Mouse (Mus musculus): ENCODE data around the gene Gnl1.
"Not testable (repeated sequence)": the region's sequence is repeated elsewhere in the genome, so short reads cannot be mapped to it uniquely, and the experiment has no call there.

Gnl1 gene

DNA sequence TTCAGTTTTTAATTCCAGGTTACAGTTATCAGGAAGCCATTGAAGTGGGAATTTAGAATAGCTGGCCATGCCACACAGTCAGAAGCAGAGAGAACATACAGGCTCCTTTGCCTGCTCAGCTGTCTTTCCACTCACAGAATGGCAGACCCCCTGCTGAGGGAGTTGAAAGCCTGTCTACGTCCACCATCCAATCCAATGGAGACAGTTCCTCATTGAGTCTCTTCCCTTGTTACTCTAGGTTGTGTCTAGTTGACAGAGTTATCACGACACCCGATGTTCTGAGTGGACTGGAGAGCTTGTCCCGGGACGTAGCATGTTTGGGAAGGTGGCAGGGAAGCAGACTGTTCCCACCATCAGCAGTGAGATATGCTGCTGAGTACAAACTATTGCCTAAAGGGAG lies 45.5 kb downstream of the Gnl1 start:
- DNase-seq (ENCODE audit: low read depth) = no peak

DNA sequence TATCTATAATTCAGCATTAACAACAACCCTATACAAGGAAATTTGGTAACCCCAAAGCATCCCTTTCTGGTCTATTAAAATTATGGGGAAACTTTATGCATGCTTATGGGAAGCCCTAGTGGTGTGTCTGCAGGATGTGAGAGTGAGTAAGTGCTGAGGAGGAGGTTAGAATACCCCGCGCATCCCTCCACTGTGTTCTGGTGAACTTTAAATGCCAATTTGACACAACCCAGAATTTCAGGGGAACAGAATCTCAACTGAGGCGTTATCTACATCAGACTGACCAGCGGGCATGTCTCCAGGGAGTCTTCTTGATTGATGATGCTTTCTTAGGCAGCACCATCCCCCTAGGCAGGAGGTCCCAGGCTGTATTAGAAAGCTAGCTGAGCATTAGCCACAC lies 46.2 kb downstream of the Gnl1 start:
- DNase-seq (ENCODE audit: low read depth) = no peak

DNA sequence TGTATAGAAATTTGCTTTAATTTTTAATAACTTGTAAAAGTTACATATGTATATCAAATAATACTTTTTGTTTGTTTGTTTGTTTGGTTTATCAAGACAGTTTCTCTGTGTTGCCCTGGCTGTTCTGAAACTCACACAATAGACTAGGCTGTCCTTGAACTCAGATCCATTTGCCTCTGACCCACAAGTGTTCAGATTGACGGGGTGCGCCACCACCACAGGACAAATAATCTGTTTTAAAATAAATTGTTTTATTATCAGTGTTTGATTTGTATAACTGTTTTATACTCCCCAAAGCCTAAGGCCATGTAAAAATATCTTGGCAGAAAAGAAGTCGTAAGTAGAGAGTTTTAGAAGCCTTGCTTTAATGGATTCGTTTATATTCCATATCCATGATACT lies 48.0 kb downstream of the Gnl1 start:
- no peak for DNase-seq (ENCODE audit: low read depth)

DNA sequence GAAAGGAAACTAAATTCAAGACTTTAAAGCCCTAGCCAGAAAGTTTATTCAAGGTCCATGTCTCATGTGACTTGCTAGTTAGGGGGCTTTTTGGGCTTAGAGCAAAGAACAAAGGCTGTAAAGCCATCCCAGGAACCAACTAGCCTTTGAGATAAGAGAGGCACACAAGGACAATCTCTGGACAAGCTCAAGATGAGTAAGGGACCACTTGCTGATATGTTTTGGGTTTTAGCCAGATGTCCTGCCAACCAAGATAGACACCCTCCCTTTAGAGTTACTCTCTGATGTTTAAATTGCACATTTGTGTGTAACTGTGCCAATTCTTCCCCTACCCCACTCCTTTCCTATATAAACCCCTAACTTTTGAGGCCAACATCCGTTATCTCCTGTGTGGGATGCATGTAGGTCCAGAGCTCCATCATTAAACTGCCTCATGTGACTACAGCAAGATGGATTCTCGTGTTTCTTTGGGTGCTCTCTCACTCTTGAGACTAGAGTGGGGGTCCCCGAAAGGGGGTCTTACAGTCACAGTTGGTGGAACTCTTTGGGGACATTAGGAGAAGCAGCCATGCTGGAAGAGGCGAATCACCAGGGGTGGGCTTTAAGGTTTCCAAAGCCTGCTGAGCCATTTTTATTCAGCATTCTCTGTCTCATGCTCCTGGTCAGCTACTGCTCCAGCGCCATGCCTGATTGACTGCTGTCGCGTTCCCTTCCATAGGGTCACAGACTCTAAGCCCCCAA lies 49.4 kb downstream of the Gnl1 start:
- DNase-seq (ENCODE audit: low read depth) = no peak

DNA sequence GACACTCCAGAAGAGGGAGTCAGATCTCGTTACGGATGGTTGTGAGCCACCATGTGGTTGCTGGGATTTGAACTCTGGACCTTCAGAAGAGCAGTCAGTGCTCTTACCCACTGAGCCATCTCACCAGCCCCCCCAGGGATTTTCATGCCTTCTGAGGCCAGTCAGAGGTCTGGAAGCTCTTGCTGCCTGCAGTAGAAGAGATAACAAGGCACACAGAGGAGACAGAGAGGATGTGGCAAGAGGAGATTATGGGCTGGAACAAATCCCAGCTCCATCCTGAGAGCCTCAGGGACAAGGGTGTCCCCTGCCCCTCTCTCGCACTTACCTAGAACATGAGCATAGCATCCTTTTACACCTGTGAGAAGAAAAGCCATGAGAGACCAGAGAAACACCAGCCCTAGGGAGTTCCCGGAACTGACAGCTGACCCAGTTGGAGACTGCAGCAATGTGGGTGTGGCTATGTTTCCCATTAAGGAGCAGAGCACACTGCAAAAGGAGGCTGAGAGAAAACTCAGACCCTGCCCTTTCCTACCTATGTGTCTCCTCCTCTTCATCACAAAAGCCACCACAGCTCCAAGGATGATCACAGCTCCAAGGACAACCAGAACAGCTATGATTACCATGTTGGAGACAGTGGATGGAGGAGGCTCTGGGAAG lies 50.5 kb downstream of the Gnl1 start:
- DNase-seq (ENCODE audit: low read depth) = not testable (repeated sequence)

DNA sequence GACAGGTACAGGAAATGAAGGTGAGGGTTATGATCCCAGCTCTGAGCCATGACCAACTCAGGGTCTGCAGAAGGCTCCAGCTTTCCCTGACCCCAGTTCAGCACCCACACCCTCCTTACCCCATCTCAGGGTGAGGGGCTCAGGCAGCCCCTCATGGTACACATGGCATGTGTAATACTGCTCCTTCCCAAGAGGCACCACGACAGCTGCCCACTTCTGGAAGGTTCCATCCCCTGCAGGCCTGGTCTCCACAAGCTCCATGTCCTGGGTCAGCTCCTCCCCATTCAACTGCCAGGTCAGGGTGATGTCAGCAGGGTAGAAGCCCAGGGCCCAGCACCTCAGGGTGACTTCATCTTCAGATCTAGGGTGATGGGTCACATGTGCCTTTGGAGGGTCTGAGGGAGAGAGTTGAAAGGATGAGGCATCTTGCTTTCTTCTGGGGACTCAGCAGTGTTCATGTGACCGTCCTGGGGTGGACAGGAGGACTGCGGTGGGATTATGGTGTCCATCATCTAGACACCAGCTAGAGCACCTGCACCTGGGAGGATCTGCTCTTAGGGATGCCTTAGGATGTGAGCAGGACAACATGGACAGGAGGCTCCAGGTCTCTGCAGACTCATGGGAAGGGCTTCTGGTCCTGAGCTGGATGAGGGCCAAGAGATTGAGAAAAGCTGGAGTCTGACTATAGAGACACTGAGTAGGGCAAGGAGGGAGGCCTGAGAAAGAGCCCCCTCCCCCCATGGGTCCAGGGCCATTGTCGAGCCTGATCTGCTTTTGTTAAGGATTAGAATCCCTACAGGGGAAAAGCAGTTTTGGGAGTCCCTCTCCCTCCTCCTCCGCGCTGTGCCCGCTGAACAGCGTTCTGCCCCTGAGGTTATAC lies 51.3 kb downstream of the Gnl1 start:
- not testable (repeated sequence) for DNase-seq (ENCODE audit: low read depth)

DNA sequence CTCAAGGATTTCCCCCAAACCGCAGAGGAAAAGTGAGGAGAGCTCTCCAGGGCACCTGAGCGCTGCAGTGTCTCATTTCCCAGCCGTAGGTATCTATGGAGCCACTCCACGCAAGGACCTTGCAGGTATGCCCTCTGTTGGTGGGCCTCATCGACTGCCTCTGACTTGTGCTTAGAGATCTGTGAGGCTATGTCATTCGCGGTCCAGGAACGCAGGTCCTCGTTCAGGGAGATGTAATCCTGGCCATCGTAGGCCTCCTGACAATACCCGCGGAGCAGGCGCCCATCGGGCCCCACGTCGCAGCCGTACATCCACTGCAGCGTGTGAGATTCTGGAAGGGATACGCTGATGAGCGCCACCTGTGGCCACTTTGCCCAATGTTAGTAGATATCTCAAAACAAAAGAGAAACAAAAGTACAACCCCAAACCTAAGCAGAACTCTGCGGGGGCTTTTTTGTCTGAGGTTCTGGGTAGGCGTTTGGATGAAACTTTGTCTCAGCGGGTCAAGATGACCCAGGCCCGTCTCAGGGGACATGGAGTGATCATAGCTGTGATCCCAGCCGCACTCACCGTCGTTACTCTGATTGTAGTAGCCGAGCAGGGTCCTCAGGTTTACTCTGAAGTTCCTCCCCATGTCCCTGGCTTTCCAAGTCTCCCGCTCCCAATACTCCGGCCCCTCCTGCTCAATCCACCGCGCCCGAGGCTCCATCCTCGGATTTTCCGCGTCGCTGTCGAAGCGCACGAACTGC lies 52.1 kb downstream of the Gnl1 start:
- not testable (repeated sequence) for DNase-seq (ENCODE audit: low read depth)

DNA sequence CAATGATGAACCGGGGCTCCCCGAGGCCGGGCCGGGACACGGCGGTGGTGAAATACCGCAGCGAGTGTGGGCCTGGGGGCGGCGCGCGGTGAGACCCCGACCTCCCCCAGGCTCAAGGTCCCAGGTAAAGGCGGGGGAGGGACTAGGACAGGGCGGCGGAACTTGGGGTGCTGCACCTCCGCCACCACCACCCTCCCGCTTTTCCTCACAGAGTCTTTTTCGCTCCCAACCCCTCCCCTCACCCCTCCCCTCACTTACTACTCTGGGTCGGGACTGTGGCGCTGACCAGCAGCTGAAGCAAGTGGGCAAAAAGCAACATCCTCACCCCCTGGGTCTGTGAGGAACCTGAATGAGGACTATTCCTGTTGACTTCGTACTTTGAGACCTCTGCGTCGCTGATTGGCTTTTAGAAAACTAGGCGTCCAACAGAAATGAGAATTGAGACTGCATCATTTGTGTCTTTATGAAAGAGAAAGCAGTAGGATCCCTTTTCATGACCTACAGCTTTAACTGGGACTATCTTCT lies 52.8 kb downstream of the Gnl1 start, which contains the start of gene H2-T23:
TSS of gene H2-T23 (minus strand) at position 505 of the 525 bp plus-strand sequence.
- not testable (repeated sequence) for DNase-seq (ENCODE audit: low read depth)

DNA sequence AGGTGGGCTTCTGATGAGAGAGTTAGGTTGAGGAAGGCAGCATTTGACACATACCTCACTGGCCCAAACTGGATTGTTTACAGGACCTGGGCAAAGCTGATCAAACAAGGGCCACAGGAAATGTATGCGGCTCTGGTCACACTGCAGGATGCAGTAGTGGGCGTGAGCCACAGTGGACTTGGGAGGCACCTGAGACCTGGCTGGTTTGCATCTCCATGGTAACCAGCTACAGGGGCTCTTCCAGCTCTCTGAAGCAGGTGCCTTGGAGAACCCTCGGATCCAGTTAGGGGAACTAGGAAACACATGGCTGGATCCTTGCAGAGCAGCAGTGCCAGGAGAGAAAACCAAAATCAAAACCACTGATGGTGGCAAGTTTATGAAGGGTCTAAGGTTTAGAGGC lies 54.9 kb downstream of the Gnl1 start:
- not testable (repeated sequence) for DNase-seq (ENCODE audit: low read depth)

DNA sequence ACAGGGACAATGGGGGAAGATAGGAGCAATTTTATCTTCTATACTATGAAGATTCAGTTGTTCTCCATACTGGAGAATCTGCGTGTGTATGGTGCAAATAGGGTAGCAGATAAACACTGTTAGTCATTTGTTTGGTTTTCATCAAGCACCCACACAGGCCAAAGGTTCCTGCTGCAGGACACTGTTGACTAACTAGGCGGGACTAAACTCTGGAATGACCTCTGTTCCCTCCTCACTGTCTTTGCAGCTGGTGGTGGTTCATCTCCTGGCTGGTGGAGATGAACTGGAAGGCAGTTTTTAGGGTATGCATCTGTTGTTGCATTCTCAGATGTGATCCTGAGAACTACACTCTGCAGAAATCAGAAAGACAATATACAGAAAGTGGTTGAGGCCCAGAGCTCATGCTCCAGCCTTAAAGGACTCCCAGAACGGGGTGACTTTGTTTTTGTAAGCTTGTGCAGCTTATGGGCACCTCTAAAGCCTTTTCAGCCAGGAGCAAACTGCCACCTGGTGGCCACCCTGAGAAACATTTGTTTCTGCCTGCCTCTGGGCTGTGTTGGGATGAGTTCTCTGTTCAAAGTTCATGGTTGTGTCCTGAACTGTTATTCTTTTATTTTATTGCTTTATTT lies 55.5 kb downstream of the Gnl1 start:
- DNase-seq (ENCODE audit: low read depth) = not testable (repeated sequence)

DNA sequence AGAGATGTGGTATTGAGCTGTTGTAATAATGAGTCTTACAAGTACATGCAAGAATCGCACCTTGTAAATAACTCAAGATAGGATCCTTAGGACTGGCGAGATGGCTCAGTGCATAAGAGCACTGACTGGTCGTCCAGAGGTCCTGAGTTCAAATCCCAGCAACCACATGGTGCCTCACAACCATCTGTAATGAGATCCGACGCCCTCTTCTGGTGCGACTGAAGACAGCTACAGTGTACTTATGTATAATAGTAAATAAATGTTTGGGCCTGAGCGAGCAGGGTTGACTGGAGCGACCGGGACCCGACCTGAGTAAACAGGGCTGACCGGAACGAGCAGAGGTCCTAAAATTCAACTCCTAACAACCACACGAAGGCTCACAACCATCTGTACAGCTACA lies 56.5 kb downstream of the Gnl1 start:
- DNase-seq (ENCODE audit: low read depth) = not testable (repeated sequence)

Data from fibroblast of lung, adult 2 months (primary cell).